Mouse (Mus musculus): ENCODE measurements at regions not wholly inside any gene's neighbourhood (a gene's known extent, or its start where the extent isn't known, plus 50 kb on each side); places are given as distances from the start of the nearest gene placed in this dataset.

DNA sequence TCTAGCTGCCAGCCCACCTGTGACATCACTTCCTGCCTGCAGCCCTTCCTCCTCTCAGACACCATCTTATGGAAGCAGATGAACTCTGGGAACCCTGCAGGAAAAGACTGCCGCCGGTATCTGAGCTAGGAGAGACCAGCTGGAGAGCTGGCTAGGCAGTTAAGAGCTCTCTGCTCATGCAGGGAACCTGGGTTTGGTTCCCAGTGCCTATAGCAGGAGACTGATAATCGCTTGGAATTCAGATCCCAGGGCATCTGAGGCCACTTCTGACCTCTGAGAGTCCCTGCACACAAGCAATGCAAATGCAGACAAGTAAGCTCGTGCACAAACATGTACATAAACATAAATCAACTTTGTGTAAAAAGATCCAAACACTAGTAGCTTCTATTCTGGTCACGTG is 242.4 kb upstream of the Id4 start:
- 61% methylated on average over 5 of the region's 5 CpGs for WGBS
- no peak overlapping the region for H3K27ac ChIP-seq (ENCODE audit: insufficient read depth, low read depth, low read length)
- no peaks in the 10 kb centered on the region for H3K4me1 ChIP-seq (ENCODE audit: control insufficient read depth, insufficient read depth, insufficient read length, low read length)
- H3K4me3 ChIP-seq (ENCODE audit: low read depth, low read length) = no peak overlapping the region
- TF ChIP-seq CTCF (IDR thresholded peaks at IDR 0.05; ENCODE audit: extremely low read depth, insufficient read length, insufficient replicate concordance, low read depth, low read length) = no peak
- no peak for TF ChIP-seq POLR2A (IDR thresholded peaks at IDR 0.05; ENCODE audit: low read depth, low read length)
- H3K36me3 ChIP-seq (ENCODE audit: control insufficient read depth, insufficient read depth, low read length) = no peaks in the 10 kb centered on the region
- H3K27me3 ChIP-seq (ENCODE audit: control insufficient read depth, insufficient read depth, low read length) = no peaks in the 10 kb centered on the region

DNA sequence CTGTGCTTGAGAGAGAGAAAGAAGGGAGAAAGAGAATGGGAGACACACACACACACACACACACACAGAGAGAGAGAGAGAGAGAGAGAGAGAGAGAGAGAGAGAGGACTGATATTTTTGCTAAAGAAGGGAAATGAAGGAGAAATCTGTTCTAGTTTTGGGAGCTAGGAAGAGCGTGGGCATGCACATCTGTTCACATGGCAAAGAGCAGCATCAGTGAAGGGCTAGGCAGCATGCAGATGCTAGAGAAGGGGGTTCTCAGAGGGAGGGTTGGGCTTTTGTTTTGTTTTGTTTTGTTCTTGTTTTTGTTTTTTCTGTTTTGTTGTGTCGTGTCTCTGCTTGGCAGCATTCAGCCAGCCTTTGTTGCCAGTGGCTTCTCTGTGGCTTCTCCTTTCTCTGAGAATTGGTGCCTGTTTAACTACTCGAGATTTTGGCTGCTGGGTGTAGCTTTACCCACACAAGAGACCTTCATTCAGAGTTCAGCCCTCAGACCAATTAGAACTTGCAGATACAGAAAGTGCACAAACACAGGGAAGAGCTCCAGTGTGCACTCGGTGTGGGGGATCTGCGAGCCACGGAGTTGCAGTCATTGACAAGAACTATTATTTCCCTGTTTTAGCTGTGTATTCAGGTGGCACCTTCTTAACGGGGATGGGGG is 237.9 kb upstream of the Id4 start:
- 70% methylated on average over 7 of the region's 7 CpGs for WGBS
- Histone ChIP-seq H3K36me3 (ENCODE audit: control insufficient read depth, insufficient read depth, low read length) (no peaks in the 10 kb centered on the region), H3K27ac (ENCODE audit: insufficient read depth, low read depth, low read length) (no peak overlapping the region), H3K4me1 (ENCODE audit: control insufficient read depth, insufficient read depth, insufficient read length, low read length) (no peaks in the 10 kb centered on the region), H3K27me3 (ENCODE audit: control insufficient read depth, insufficient read depth, low read length) (no peaks in the 10 kb centered on the region), H3K4me3 (ENCODE audit: low read depth, low read length) (no peak overlapping the region)
- no peak for TF ChIP-seq POLR2A (IDR thresholded peaks at IDR 0.05; ENCODE audit: low read depth, low read length)
- TF ChIP-seq CTCF (IDR thresholded peaks at IDR 0.05; ENCODE audit: extremely low read depth, insufficient read length, insufficient replicate concordance, low read depth, low read length) = no peak

DNA sequence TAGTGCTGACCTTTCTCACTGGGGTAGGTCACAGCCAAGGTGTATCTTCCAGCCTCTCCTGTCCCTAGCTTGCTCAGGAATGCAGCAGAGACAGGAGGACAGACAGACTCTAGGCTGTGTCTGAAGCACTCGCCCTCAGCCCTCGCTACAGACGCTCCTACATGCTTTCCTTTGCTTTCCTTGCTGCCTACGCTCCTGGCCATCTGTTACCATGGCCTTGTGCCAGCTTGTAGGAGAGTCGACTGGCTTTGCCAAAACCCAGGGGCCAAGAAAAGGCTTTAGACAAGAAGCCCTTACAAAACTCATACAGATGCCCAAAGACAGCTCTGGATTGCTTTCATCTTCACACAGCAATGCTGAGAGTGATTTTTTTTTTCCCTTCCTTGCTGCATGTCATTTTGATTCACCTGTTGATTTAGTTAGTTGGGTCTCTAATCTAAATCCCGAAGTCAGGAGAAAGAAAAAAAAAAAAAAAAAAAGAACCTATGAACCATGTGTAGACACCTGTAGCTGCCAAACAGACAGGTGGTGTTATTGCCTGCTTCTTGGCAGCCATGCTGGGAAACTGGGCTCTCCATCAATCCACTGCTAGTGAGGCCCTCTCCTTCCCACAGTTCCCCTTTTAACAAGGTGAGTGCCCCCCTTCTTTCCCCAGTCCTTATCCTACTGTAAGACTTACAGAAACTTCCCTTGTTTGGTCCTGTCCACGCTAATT is 233.1 kb upstream of the Id4 start:
- TF ChIP-seq CTCF (IDR thresholded peaks at IDR 0.05; ENCODE audit: extremely low read depth, insufficient read length, insufficient replicate concordance, low read depth, low read length) (no peak), POLR2A (IDR thresholded peaks at IDR 0.05; ENCODE audit: low read depth, low read length) (no peak)
- no peaks in the 10 kb centered on the region for H3K36me3 ChIP-seq (ENCODE audit: control insufficient read depth, insufficient read depth, low read length)
- WGBS = 52% methylated on average over 7 of the region's 7 CpGs
- no peak overlapping the region for H3K27ac ChIP-seq (ENCODE audit: insufficient read depth, low read depth, low read length)
- no peaks in the 10 kb centered on the region for H3K27me3 ChIP-seq (ENCODE audit: control insufficient read depth, insufficient read depth, low read length)
- H3K4me3 ChIP-seq (ENCODE audit: low read depth, low read length) = no peak overlapping the region
- no peaks in the 10 kb centered on the region for H3K4me1 ChIP-seq (ENCODE audit: control insufficient read depth, insufficient read depth, insufficient read length, low read length)

- no peaks in the 10 kb centered on the region for H3K36me3 ChIP-seq (ENCODE audit: control insufficient read depth, insufficient read depth, low read length)
- no peaks in the 10 kb centered on the region for H3K4me1 ChIP-seq (ENCODE audit: control insufficient read depth, insufficient read depth, insufficient read length, low read length)
- H3K27ac ChIP-seq (ENCODE audit: insufficient read depth, low read depth, low read length) = no peak overlapping the region
- no peak overlapping the region for H3K4me3 ChIP-seq (ENCODE audit: low read depth, low read length)
- WGBS = 86% methylated on average over 8 of the region's 8 CpGs
- TF ChIP-seq CTCF (IDR thresholded peaks at IDR 0.05; ENCODE audit: extremely low read depth, insufficient read length, insufficient replicate concordance, low read depth, low read length) (no peak), POLR2A (IDR thresholded peaks at IDR 0.05; ENCODE audit: low read depth, low read length) (no peak)
- H3K27me3 ChIP-seq (ENCODE audit: control insufficient read depth, insufficient read depth, low read length) = no peaks in the 10 kb centered on the region
These were observed 229.5 kb upstream of the Id4 start for GRCm38 (mm10) chr13:48031491-48031890.

- WGBS = 67% methylated on average over 4 of the region's 4 CpGs
- H3K4me1 ChIP-seq (ENCODE audit: control insufficient read depth, insufficient read depth, insufficient read length, low read length) = no peaks in the 10 kb centered on the region
These were observed 218.9 kb upstream of the Id4 start for GRCm38 (mm10) chr13:48042172-48042571.

GRCm38 (mm10) chr13:48042572-48042971 is 218.5 kb upstream of the Id4 start:
- Histone ChIP-seq H3K27me3 (ENCODE audit: control insufficient read depth, insufficient read depth, low read length) (no peaks in the 10 kb centered on the region), H3K4me3 (ENCODE audit: low read depth, low read length) (no peak overlapping the region), H3K4me1 (ENCODE audit: control insufficient read depth, insufficient read depth, insufficient read length, low read length) (no peaks in the 10 kb centered on the region), H3K27ac (ENCODE audit: insufficient read depth, low read depth, low read length) (no peak overlapping the region), H3K36me3 (ENCODE audit: control insufficient read depth, insufficient read depth, low read length) (no peaks in the 10 kb centered on the region)
- TF ChIP-seq POLR2A (IDR thresholded peaks at IDR 0.05; ENCODE audit: low read depth, low read length) = no peak
- no peak for TF ChIP-seq CTCF (IDR thresholded peaks at IDR 0.05; ENCODE audit: extremely low read depth, insufficient read length, insufficient replicate concordance, low read depth, low read length)
- WGBS = 83% methylated on average over 6 of the region's 6 CpGs

More at GRCm38 (mm10) chr13:48042172-48042571, 218.9 kb upstream of the Id4 start:
- H3K4me3 ChIP-seq (ENCODE audit: low read depth, low read length) = no peak overlapping the region
- no peaks in the 10 kb centered on the region for H3K27me3 ChIP-seq (ENCODE audit: control insufficient read depth, insufficient read depth, low read length)
- H3K27ac ChIP-seq (ENCODE audit: insufficient read depth, low read depth, low read length) = no peak overlapping the region
- TF ChIP-seq POLR2A (IDR thresholded peaks at IDR 0.05; ENCODE audit: low read depth, low read length) (no peak), CTCF (IDR thresholded peaks at IDR 0.05; ENCODE audit: extremely low read depth, insufficient read length, insufficient replicate concordance, low read depth, low read length) (no peak)
- H3K36me3 ChIP-seq (ENCODE audit: control insufficient read depth, insufficient read depth, low read length) = no peaks in the 10 kb centered on the region

GRCm38 (mm10) chr13:48046201-48046750 is 214.8 kb upstream of the Id4 start:
- TF ChIP-seq CTCF (IDR thresholded peaks at IDR 0.05; ENCODE audit: extremely low read depth, insufficient read length, insufficient replicate concordance, low read depth, low read length) (no peak), POLR2A (IDR thresholded peaks at IDR 0.05; ENCODE audit: low read depth, low read length) (no peak)
- no peak overlapping the region for H3K27ac ChIP-seq (ENCODE audit: insufficient read depth, low read depth, low read length)
- H3K4me1 ChIP-seq (ENCODE audit: control insufficient read depth, insufficient read depth, insufficient read length, low read length) = no peaks in the 10 kb centered on the region
- 81% methylated on average over 25 of the region's 25 CpGs for WGBS
- H3K4me3 ChIP-seq (ENCODE audit: low read depth, low read length) = no peak overlapping the region
- H3K36me3 ChIP-seq (ENCODE audit: control insufficient read depth, insufficient read depth, low read length) = no peaks in the 10 kb centered on the region
- no peaks in the 10 kb centered on the region for H3K27me3 ChIP-seq (ENCODE audit: control insufficient read depth, insufficient read depth, low read length)

All from small intestine, adult 2 months (tissue).